Mouse (Mus musculus): ENCODE results near the gene Itga7.

Itga7 gene

GRCm38 (mm10) chr10:128902409-128902988, 31.1 kb upstream of the Itga7 start:
- TF ChIP-seq GATA4 (IDR thresholded peaks at IDR 0.05; ENCODE audit: insufficient replicate concordance, low read length): no peak

GRCm38 (mm10) chr10:128904812-128905211, 28.8 kb upstream of the Itga7 start:
- no peak for TF ChIP-seq GATA4 (IDR thresholded peaks at IDR 0.05; ENCODE audit: insufficient replicate concordance, low read length)

- TF ChIP-seq GATA4 (IDR thresholded peaks at IDR 0.05; ENCODE audit: insufficient replicate concordance, low read length): no peak
Measured at GRCm38 (mm10) chr10:128908778-128909448, 24.7 kb upstream of the Itga7 start.

- TF ChIP-seq GATA4 (IDR thresholded peaks at IDR 0.05; ENCODE audit: insufficient replicate concordance, low read length): no peak
Measured at GRCm38 (mm10) chr10:128909567-128910028, 24.0 kb upstream of the Itga7 start.

- no peak for TF ChIP-seq GATA4 (IDR thresholded peaks at IDR 0.05; ENCODE audit: insufficient replicate concordance, low read length)
Measured at GRCm38 (mm10) chr10:128910066-128910841, 23.4 kb upstream of the Itga7 start.

GRCm38 (mm10) chr10:128911430-128911829, 22.2 kb upstream of the Itga7 start:
- TF ChIP-seq GATA4 (IDR thresholded peaks at IDR 0.05; ENCODE audit: insufficient replicate concordance, low read length): no peak

GRCm38 (mm10) chr10:128912268-128912667, 21.4 kb upstream of the Itga7 start:
- no peak for TF ChIP-seq GATA4 (IDR thresholded peaks at IDR 0.05; ENCODE audit: insufficient replicate concordance, low read length)

- TF ChIP-seq GATA4 (IDR thresholded peaks at IDR 0.05; ENCODE audit: insufficient replicate concordance, low read length): no peak
Measured at GRCm38 (mm10) chr10:128912791-128913190, 20.8 kb upstream of the Itga7 start.

GRCm38 (mm10) chr10:128913219-128913618, 20.4 kb upstream of the Itga7 start:
- no peak for TF ChIP-seq GATA4 (IDR thresholded peaks at IDR 0.05; ENCODE audit: insufficient replicate concordance, low read length)

- no peak for TF ChIP-seq GATA4 (IDR thresholded peaks at IDR 0.05; ENCODE audit: insufficient replicate concordance, low read length)
Measured at GRCm38 (mm10) chr10:128913696-128914095, 19.9 kb upstream of the Itga7 start.

- TF ChIP-seq GATA4 (IDR thresholded peaks at IDR 0.05; ENCODE audit: insufficient replicate concordance, low read length): no peak
Measured at GRCm38 (mm10) chr10:128915550-128915949, 18.1 kb upstream of the Itga7 start.

- no peak for TF ChIP-seq GATA4 (IDR thresholded peaks at IDR 0.05; ENCODE audit: insufficient replicate concordance, low read length)
Measured at GRCm38 (mm10) chr10:128916665-128917064, 17.0 kb upstream of the Itga7 start.

GRCm38 (mm10) chr10:128917400-128917799, 16.2 kb upstream of the Itga7 start:
- TF ChIP-seq GATA4 (IDR thresholded peaks at IDR 0.05; ENCODE audit: insufficient replicate concordance, low read length): no peak

GRCm38 (mm10) chr10:128918246-128918645, 15.4 kb upstream of the Itga7 start:
- TF ChIP-seq GATA4 (IDR thresholded peaks at IDR 0.05; ENCODE audit: insufficient replicate concordance, low read length): no peak

- no peak for TF ChIP-seq GATA4 (IDR thresholded peaks at IDR 0.05; ENCODE audit: insufficient replicate concordance, low read length)
Measured at GRCm38 (mm10) chr10:128919203-128919631, 14.4 kb upstream of the Itga7 start.

- TF ChIP-seq GATA4 (IDR thresholded peaks at IDR 0.05; ENCODE audit: insufficient replicate concordance, low read length): no peak
Measured at GRCm38 (mm10) chr10:128919966-128920365, 13.7 kb upstream of the Itga7 start.
